Mouse (Mus musculus) G1E (cell line): Measurements from ENCODE around the gene Nbr1.

Source experiments
- CTCF ChIP-seq: IDR thresholded peaks from 2 replicates; pipeline ENCODE4 v1.5.1; 2012; ENCODE audit warnings: low read depth, low read length, inconsistent platforms, mixed read lengths
- GATA1 ChIP-seq: IDR thresholded peaks from 2 replicates; pipeline ENCODE4 v1.6.1; 2012; ENCODE audit warnings: borderline replicate concordance, low read length, inconsistent platforms, mixed read lengths
- GATA2 ChIP-seq: IDR thresholded peaks from 2 replicates; pipeline ENCODE4 v1.6.1; 2012; ENCODE audit warnings: low read depth, low read length, inconsistent platforms, borderline replicate concordance
- POLR2AphosphoS5 ChIP-seq: IDR thresholded peaks from 2 replicates; pipeline ENCODE4 v1.6.1; 2012; ENCODE audit warnings: low read depth, low read length, inconsistent platforms; ENCODE audit not compliant: insufficient replicate concordance
- TAL1 ChIP-seq: conservative IDR thresholded peaks from 2 replicates; pipeline ENCODE4 v1.6.1; 2012; ENCODE audit warnings: low read depth, low read length, inconsistent platforms, mixed read lengths

DNA sequence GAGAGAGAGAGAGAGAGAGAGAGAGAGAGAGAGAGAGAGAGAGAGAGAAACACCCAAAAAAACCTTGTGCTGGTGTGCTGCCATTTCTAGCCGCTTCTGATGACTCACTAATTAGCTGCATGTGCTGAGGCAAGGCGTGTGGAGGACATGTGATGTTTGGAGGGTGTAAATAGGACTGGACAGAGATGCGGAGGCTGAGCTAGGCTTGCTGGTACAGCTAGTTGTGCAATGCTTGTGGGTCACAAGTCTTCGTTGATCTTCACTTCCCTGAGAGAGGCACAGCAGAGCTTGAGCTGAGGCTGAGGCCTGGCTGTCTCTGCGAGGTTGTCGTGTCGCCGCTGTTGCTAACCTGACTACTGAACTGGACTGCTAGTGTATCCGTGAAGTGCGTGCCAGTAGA, 35.7 kb downstream of the Nbr1 start:
- no peak for TF ChIP-seq TAL1
- TF ChIP-seq CTCF: no peak
- TF ChIP-seq POLR2AphosphoS5: no peak
- no peak for TF ChIP-seq GATA1
- no peak for TF ChIP-seq GATA2
